Mouse (Mus musculus): Measurements from ENCODE around the gene Plpp1. TPM values are rescaled to one million over a fixed set of nuclear protein-coding genes. Genes with fewer than 3 reads are reported as not detected.

Gene Plpp1
- polyA plus RNA-seq, 1 experiment, result 31.5 TPM

GRCm38 (mm10) chr13:112840241-112841087 is 39.9 kb downstream of the Plpp1 start:
- TF ChIP-seq CTCF (IDR thresholded peaks at IDR 0.05; ENCODE audit: borderline replicate concordance, extremely low read depth, insufficient read depth, insufficient read length) (no peak), POLR2A (IDR thresholded peaks at IDR 0.05; ENCODE audit: borderline replicate concordance, extremely low read depth, insufficient read depth, insufficient read length, poor library complexity, severe bottlenecking) (no peak)
- peak; percentile 37 for DNase-seq (ENCODE audit: low read depth)

- no peak for DNase-seq (ENCODE audit: low read depth)
- no peak for TF ChIP-seq POLR2A (IDR thresholded peaks at IDR 0.05; ENCODE audit: borderline replicate concordance, extremely low read depth, insufficient read depth, insufficient read length, poor library complexity, severe bottlenecking)
- TF ChIP-seq CTCF (IDR thresholded peaks at IDR 0.05; ENCODE audit: borderline replicate concordance, extremely low read depth, insufficient read depth, insufficient read length), result no peak
These were observed 45.3 kb downstream of the Plpp1 start for GRCm38 (mm10) chr13:112845931-112846330.

GRCm38 (mm10) chr13:112853710-112854316 is 53.2 kb downstream of the Plpp1 start:
- TF ChIP-seq POLR2A (IDR thresholded peaks at IDR 0.05; ENCODE audit: borderline replicate concordance, extremely low read depth, insufficient read depth, insufficient read length, poor library complexity, severe bottlenecking), result no peak
- TF ChIP-seq CTCF (IDR thresholded peaks at IDR 0.05; ENCODE audit: borderline replicate concordance, extremely low read depth, insufficient read depth, insufficient read length), result no peak
- DNase-seq (ENCODE audit: low read depth), result peak; percentile 52

- no peak for TF ChIP-seq CTCF (IDR thresholded peaks at IDR 0.05; ENCODE audit: borderline replicate concordance, extremely low read depth, insufficient read depth, insufficient read length)
- TF ChIP-seq POLR2A (IDR thresholded peaks at IDR 0.05; ENCODE audit: borderline replicate concordance, extremely low read depth, insufficient read depth, insufficient read length, poor library complexity, severe bottlenecking), result no peak
- DNase-seq (ENCODE audit: low read depth), result peak; percentile 28
These were observed 53.8 kb downstream of the Plpp1 start for GRCm38 (mm10) chr13:112854402-112854801.

- peak; percentile 20 for DNase-seq (ENCODE audit: low read depth)
- no peak for TF ChIP-seq POLR2A (IDR thresholded peaks at IDR 0.05; ENCODE audit: borderline replicate concordance, extremely low read depth, insufficient read depth, insufficient read length, poor library complexity, severe bottlenecking)
- TF ChIP-seq CTCF (IDR thresholded peaks at IDR 0.05; ENCODE audit: borderline replicate concordance, extremely low read depth, insufficient read depth, insufficient read length), result no peak
These were observed 57.3 kb downstream of the Plpp1 start for GRCm38 (mm10) chr13:112857921-112858320.

- no peak for DNase-seq (ENCODE audit: low read depth)
- TF ChIP-seq CTCF (IDR thresholded peaks at IDR 0.05; ENCODE audit: borderline replicate concordance, extremely low read depth, insufficient read depth, insufficient read length) (no peak), POLR2A (IDR thresholded peaks at IDR 0.05; ENCODE audit: borderline replicate concordance, extremely low read depth, insufficient read depth, insufficient read length, poor library complexity, severe bottlenecking) (no peak)
These were observed 59.1 kb downstream of the Plpp1 start for GRCm38 (mm10) chr13:112859574-112860134.

- DNase-seq (ENCODE audit: low read depth), result no peak
- TF ChIP-seq CTCF (IDR thresholded peaks at IDR 0.05; ENCODE audit: borderline replicate concordance, extremely low read depth, insufficient read depth, insufficient read length), result no peak
- TF ChIP-seq POLR2A (IDR thresholded peaks at IDR 0.05; ENCODE audit: borderline replicate concordance, extremely low read depth, insufficient read depth, insufficient read length, poor library complexity, severe bottlenecking), result no peak
These were observed 59.8 kb downstream of the Plpp1 start for GRCm38 (mm10) chr13:112860370-112860769.

- no peak for DNase-seq (ENCODE audit: low read depth)
- TF ChIP-seq POLR2A (IDR thresholded peaks at IDR 0.05; ENCODE audit: borderline replicate concordance, extremely low read depth, insufficient read depth, insufficient read length, poor library complexity, severe bottlenecking) (no peak), CTCF (IDR thresholded peaks at IDR 0.05; ENCODE audit: borderline replicate concordance, extremely low read depth, insufficient read depth, insufficient read length) (no peak)
These were observed 60.3 kb downstream of the Plpp1 start for GRCm38 (mm10) chr13:112860911-112861310.

GRCm38 (mm10) chr13:112861825-112862306 is 61.3 kb downstream of the Plpp1 start:
- peak; percentile 54 for DNase-seq (ENCODE audit: low read depth)
- TF ChIP-seq CTCF (IDR thresholded peaks at IDR 0.05; ENCODE audit: borderline replicate concordance, extremely low read depth, insufficient read depth, insufficient read length), result no peak
- TF ChIP-seq POLR2A (IDR thresholded peaks at IDR 0.05; ENCODE audit: borderline replicate concordance, extremely low read depth, insufficient read depth, insufficient read length, poor library complexity, severe bottlenecking), result no peak

GRCm38 (mm10) chr13:112862342-112862741 is 61.8 kb downstream of the Plpp1 start:
- TF ChIP-seq CTCF (IDR thresholded peaks at IDR 0.05; ENCODE audit: borderline replicate concordance, extremely low read depth, insufficient read depth, insufficient read length) (no peak), POLR2A (IDR thresholded peaks at IDR 0.05; ENCODE audit: borderline replicate concordance, extremely low read depth, insufficient read depth, insufficient read length, poor library complexity, severe bottlenecking) (no peak)
- no peak for DNase-seq (ENCODE audit: low read depth)

- TF ChIP-seq CTCF (IDR thresholded peaks at IDR 0.05; ENCODE audit: borderline replicate concordance, extremely low read depth, insufficient read depth, insufficient read length), result no peak
- DNase-seq (ENCODE audit: low read depth), result no peak
These were observed 62.5 kb downstream of the Plpp1 start for GRCm38 (mm10) chr13:112862978-112863677.
